Mouse (Mus musculus) ovary, postnatal 10 days (tissue): ENCODE results near the gene Nol3.
A peak's percentile ranks its signal among the peaks of the same experiment; 100 is the strongest.

Source experiments
- DNase-seq: peaks from one replicate; pipeline ENCODE4 v3.0.0; 2022; ENCODE audit warnings: low spot score

Nol3 gene

DNA sequence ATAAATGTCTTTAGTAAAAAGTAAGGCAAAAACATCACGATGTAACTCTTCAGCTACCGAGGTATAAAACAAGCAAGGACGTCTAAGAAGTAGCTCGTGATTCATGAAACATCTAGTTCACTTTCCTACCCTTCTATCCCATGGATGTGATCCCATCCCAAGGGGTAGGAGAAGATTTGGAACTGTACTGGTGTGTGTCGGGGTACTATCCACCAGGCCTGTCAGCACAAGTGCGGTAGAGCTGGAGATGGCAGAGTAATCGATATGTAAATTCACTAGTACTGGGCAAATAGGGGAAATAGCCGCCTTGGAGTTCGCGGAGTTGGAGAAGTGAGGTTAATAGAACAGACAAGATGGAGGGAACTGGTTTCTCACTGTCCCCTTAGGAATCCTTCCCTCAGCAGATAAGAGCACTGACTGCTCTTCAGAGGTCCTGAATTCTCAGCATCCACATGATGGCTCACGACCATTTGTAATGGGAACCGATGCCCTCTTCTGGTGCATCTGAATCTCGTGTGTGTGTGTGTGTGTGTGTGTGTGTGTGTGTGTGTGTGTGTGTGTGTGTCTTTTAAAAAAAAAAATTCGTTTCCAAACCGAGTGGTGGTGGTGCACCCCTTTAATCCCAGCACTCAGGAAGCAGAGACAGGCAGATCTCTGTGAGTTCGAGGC lies 12.6 kb upstream of the Nol3 start:
- DNase-seq: no peak

DNA sequence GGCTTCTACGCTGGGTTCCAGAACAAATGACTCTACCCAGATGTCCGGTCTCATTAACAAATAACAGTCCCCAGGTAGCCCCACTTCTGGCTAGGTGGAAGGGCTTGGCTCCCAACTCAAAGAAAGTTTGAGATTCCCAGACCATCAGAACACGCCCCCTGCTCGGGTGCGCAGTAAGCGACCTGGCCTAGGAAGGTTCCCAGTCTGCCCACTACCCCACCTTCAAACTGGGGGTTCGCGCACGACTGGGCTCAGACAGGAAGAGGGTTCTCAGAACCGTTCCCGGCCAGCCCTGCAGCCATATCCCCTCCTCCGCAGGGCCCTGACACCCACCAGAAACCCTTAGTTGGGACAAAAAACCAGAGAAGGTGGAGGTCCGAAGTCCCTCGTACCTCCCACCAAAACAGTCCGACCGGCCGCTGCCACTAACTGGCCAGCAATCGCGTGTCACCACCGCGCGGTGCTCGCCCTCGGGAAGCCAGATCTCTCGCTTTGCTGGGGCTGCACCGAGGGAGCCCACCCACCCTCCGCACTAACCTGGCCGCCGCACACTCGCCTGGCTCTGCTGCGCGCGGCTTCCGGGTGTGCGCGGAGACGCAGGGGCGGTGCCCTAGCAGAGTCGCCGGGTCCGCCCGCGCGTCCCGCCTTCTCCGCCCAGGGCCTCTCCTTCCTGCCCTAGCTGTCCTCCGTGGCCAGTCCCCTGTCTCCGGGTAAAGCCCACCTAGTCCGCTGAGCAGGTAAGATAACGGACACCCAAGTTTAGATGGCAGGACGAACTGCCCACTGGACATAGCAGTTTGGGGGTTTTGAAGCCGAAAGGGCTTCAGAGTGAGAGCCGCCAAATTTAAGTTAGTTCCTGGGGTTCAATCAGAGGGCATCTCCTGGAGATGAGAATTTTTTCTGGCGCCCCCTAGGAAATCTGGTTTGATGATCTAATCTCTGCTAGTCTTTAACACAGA lies 11.6 kb upstream of the Nol3 start, which contains the start of the genes Tradd and Fbxl8:
Tradd (minus strand) TSS at position 586 of the 959 bp plus-strand sequence.
Fbxl8 (plus strand) TSS at position 625 of the 959 bp plus-strand sequence.
- peak; percentile 38 for DNase-seq

DNA sequence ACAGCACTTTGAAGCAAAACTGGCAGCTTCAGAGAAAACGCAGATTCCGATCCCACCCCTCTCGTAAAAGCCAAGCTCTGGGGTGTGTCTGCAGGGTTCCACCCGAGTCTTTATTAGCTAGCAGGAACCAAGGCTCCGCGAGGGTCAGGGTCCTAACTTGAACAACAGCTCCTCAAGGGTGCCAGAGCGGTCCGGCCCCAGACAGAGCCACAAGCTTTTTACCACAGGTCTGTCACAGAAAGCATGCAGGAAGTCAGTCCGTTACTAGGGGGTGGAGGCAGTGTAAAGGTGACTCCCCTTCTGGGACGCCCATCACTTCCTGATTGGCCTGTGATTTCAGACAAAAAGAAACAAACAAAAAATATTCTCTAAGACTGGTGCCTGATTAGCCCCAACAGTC lies 10.8 kb upstream of the Nol3 start:
- no peak for DNase-seq

DNA sequence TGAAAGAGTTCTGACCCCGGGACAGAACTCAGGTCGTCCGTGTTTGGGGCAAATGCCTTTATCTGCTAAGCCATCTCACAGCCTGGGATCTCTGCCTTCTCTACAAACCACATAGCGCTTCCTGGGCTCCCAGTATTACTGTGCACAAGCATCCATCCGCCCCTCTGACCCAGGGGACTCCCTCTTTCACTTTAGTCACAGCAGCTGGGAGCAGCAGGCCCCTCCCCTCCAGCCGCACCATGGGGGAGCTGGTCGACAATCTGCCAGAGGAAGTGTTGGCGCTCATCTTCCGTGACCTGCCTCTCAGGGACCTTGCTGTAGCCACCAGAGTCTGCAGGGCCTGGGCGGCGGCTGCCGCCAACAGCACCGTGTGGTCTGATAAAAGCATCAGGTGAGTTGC lies 9.2 kb upstream of the Nol3 start:
- DNase-seq: no peak

DNA sequence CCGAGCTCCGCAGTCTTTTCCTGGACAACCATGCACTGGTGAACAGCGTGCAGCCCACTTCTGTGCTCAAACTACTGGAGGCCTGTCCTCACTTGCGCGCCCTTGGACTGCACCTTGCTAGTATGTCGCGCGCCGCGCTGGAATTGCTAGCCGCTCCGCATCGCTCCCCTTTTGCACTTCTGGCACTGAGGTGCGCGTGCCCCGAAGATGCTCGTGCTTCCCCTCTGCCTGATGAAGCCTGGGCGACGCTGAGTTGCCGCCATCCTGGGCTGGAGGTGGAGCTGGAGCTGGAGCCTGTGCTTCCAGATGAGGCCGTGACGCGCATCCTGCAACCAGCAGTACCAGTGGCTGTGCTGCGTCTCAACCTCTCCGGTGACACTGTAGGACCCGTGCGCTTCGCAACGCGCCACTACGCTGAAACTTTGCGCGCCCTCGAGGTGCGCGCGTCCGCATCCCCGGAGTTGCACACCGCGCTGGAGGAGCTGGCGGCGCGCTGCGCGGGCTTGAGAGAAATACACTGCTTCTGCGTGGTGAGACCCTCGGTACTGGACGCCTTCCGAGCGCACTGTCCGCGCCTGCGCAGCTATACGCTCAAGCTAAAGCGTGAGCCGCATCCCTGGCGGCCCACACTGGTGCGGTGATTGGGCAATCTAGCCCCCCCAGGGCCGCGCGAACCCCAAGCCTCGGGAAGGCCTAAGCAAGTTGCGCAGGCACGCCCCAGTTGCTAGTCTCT lies 7.4 kb upstream of the Nol3 start:
- DNase-seq: no peak

DNA sequence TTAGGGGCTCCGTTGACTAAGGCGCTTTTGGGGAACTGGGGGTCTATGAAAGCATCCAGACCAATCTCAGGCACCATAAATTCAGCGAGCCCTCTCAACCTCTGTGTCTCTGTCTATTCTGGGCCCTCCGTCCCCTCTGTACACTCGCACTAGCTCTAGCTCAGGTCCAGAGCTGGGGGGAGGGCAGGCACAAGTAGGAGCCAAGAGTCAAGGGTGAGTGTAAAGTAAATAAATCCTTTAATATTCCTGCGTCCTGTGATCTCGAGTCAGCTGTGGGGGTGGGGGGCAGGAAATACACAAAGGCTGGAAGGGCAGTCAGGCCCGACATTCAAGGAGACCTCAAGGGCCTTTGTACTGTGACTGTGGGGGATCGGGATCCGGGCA lies 6.9 kb upstream of the Nol3 start:
- no peak for DNase-seq

DNA sequence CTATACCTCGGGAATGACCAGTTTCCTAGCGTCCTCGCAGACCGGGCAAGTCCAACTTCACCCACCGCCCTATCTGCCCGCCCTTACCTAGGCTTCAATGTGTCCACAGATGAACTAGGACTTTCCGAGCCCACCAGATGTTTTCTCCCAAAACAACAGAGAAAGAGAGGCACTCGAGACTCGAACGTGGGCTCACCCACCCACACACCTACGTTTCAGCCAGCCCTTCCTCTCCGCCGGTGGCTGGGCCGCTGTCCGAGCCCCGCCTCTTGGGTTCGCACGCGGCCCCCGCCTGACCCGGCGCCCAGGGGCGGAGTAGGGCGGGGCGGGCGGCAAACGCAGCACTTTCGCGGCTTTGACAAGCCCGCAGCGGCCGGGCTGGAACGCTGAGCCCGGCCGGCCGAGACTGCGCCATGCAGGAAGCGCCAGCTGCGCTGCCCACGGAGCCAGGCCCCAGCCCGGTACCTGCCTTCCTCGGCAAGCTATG lies 6.4 kb upstream of the Nol3 start, which contains the start of gene Hsf4:
Hsf4 (plus strand) TSS at position 341 of the 487 bp plus-strand sequence.
- DNase-seq: no peak

DNA sequence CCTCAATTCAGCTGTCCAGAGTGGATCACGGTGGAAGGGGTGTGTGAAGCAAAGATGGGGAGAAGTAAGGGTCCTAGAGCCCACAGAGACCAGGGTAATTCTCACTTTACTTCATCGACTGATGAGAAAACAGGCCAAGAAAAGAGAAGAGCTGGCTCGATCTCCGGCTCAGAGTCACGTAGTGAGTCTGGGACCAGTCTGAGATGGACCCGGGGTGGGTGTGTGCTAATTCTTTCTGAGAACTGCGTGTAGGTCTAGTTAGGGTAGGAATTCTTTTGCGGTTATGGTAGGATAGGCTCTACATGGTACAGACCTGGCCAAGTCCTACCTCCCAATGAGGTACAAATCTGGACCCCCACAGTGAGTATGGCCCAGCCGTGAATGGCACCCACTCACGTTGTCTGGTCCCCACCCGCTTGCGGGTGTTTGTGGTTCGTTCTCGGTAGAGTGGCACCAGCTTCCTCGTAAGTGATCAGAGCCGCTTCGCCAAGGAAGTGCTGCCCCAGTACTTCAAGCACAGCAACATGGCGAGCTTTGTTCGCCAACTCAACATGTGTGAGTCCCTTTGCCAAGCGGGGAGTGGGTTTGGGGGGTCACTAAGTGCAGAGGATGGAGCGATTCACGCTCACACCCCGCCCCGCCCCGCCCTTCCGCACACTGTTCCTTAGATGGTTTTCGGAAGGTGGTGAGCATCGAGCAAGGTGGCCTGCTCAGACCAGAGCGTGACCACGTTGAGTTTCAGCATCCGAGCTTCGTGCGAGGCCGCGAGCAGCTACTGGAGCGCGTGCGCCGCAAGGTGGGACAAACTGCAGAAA lies 5.6 kb upstream of the Nol3 start:
- DNase-seq: no peak

DNA sequence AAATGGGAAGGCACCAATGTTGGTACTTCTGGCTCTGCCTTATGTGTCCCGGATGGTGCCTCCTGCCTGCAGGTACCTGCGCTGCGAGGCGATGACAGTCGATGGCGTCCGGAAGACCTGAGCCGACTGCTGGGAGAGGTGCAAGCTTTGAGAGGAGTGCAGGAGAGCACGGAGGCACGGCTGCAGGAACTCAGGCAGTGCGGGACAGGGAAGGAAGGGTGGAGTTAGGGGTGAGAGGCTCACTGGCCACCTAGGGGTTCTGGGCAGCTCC lies 5.1 kb upstream of the Nol3 start:
- no peak for DNase-seq

DNA sequence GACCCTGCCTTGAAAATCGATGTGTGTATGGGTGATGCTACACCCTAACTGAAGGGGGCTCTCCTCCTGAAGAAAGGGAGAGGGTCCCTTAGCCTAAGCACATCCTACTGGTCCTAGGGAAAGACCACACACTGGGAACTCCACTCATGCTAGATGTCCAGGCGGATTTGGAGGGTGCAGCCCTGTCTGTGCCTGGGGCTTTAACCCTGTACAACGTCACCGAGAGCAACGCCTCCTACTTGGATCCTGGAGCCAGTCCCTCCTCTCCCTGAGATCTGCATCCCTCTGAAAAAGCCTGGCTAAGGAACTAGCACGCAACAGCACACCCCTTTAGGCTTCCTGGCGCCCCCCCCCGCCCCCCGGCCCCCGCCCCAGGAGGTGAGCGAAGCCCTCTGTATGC lies 553 bp upstream of the Nol3 start:
- DNase-seq: no peak

DNA sequence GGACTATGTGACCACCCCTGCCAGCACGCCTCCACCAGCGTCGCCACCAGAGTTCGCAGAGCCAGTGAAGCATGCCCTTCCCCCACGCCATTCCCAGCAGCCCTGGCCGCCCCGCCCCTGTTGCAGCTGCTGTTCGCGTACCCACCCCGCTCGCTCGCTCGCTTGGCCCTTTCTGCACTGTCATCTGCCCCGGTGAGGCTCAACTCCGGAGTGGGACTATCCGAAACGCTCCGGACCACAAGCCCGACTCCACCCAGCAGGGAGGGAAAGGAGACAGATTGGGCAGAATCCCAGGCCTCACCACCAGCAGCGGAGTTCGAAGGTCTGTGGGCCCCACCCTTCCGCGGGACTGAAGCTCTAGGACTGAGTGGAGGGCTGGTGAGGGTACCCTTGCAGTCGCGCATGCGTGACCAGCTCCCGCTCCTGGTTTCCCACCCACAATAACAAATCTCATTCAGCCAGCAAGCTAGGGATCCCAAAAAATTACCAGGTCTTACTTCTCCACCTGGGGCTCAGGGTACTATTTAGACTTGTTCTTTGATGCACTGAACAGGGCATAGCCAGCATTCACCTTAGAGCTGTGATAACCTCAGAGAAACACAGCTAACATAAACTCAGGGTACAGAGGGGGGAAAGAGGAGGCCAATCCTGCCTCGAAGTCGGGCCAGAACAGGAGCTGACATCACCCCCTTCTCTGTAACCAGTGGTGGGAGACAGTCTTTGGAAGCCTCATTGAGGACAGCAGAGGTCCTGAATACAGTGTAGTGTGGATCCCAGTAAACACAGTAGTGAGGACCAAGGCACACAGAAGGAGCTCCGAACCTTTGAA lies 566 bp downstream of the Nol3 start:
- no peak for DNase-seq

DNA sequence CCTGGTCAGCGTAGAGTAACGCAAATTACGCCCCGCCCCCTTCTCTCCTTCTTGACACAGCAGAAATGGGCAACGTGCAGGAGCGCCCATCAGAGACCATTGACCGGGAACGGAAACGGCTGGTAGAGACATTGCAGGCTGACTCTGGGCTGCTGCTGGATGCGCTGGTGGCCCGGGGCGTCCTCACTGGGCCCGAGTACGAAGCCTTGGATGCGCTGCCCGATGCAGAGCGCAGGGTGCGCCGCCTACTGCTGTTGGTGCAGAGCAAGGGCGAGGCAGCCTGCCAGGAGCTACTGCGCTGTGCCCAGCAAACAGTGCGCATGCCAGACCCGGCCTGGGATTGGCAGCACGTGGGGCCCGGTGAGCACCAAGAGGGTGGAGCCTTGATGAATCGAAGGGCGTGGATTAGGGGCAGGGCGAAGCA lies 3.0 kb downstream of the Nol3 start:
- DNase-seq: no peak

DNA sequence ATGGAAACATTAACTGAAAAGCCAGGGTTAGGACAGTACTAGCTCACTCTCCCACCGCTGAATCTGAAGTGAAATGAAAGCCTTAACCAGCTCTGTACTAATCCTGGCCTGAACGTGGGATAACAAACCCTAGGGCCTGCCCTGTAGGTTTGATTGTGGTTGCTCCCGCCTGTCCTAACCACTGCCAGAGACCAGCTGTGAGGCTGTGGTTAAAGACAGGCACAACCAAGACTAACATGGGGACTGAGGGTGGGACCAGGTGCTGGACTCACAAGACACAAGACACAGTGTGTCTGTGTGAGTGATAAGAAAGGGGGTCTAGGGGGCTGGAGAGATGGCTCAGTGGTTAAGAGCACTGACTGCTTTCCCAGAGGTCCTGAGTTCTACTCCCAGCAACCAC lies 4.6 kb downstream of the Nol3 start:
- no peak for DNase-seq

DNA sequence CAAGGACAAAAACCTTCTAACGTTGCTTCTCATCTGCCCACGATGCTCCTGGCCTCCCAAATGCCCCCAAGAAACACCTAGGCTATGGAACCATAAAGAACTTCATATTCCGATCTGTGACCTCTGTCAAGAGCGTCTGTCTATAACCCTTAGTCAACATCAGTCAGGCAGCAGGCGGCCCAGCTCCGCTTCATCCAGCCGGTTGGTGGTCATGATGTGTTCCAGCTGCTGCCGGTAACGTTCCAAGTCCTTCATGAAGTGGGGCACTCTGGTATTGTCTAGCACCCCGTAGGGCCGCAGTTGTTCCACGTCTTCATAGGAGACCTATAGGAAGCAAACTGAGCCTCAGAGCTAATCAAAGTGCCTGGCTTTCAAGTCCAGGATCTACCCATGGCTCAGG lies 5.9 kb downstream of the Nol3 start:
- DNase-seq: no peak

DNA sequence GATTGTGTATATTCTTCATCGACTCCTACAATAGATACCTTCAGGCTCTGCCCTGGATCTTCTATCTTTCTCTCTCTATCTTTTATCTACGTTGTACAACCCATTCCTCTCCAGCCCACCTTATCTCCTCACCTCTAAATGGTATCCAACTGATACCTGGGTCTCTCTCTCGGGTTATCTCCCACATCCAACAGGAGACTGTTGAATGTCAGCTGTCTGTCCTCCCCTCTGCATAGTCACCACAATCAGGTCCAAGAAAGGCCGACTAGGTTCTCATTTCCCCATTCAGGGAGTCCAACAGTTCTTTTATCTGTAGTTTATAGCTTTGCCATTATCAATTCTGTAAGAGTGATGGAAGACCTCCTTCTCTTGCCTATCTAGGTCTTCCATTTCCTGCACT lies 6.3 kb downstream of the Nol3 start:
- DNase-seq: no peak

DNA sequence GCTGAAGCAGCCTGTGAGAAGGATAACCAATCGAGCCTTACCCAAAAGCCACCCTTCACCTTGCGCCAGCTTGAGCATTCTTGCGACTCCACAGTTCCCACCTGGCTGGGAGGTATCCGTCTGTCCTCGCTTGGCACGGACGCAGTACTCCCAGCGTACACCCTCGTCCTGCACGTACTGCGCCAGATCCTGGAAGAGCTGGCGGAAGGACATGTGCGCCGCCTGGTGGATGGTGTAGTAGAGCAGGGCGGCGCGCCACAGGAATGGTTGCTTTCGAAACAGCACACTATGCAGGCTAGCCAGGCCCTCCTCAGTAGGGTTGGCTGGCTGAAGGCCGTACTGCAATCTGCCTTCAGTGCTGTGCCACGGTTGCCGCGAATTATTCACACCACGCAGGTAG lies 7.1 kb downstream of the Nol3 start:
- no peak for DNase-seq

DNA sequence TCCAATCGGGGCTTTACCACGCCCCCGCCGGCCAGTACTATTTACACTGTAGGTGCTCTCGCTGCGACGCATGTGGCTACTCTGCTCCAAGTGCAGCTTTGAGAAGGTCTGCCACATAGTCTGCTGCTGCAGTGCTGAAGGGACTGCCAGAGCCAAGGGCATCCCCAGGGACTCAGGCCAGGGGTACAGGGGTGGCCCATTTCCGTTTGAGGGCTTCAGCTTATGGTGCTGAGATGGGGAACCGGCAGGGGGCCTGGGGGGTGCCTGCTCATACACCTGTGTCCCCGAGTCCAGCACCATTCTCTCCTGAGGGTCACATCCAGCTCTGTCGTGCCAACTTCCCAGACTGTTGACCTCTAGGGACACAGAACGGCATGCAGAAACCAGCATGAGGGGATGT lies 9.6 kb downstream of the Nol3 start:
- DNase-seq: no peak

DNA sequence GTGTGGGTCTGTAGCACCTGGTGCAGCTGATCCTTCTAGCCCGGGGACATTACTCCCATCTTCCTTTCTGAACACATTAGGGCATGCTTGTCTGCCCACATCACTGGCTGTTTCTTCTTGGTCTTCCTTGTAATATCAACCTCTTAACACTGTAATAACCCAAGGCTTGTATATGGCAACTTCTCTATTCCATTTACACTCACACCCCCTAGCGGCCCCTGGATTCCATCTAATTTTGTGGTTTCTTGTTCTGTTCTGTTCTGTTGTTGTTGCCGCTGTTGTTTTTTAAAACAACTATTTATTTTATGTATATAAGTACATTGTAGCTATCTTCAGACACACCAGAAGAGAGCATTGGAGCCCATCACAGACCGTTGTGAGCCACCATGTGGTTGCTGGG lies 11.0 kb downstream of the Nol3 start:
- DNase-seq: no peak

DNA sequence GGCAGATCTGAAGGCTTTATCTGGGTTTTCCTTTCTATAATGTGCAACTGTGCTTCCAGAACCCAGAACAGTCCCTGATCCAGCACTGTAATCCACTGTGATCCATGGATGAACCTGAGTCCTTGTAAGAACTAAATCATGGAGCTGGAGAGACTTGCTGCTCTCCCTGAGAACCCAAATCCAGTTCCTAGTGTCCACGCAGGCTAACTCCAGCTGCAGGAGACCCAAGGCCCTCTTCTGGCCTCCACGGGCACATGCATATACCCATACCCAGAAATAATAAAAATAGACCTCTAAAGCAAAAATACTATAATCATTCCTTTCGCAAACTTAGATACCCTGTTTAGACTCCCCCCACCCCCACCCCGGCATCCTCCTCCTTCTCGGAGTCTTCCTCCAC lies 12.3 kb downstream of the Nol3 start:
- DNase-seq: no peak

DNA sequence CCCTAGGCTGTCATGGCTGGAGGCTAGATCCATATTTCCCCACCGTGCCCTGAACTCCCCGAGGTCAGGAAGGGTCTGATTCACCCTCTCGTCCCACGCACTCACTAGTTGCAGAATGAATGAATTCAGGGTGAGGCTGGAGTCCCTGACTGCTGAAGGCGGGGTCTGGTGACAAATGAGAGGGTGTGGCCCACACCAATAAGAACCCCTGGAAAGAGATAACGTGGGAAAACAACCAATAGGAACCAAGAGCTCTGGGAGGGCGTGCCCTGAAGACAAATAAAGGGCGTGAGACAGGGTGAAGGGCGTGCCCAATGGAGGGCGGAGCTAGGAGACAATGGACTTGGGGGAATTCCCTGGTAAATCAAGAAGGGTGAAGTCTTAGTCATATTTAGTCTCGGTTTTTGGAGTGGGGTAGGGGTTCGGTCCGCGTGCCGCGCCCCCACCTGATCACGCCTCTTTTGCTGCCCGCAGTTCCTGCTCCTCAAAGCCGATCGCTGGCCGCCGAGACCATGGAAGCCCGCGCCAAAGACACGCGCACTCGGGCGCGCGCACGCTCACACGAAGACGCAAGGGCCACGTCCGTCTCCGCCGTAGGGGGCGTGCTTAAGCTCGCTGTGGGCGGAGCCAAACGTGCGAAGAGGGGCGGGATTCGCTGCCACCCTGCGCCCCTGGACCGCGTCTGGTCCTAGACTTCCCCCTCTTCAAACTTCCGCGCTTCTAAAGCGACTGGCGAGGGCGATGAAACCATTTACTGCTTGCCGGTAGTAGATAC lies 13.2 kb downstream of the Nol3 start:
- DNase-seq: peak; percentile 78
